Mouse (Mus musculus) bone marrow, adult 2 months (tissue): ENCODE data around the gene Gm14214. TPM values are rescaled to one million over a fixed set of nuclear protein-coding genes. Genes with fewer than 3 reads are reported as not detected.

ENCODE experiments used
- H3K27ac ChIP-seq: fragments of 200-500 bp; 2 replicates; pipeline ENCODE4 v1.5.1; 2012; ENCODE audit warnings: low read depth, mild to moderate bottlenecking, control low read depth, inconsistent platforms, low read length; ENCODE audit not compliant: control insufficient read depth, poor library complexity, insufficient read depth
- H3K4me1 ChIP-seq: fragments of 200-500 bp; 2 replicates; pipeline ENCODE4 v1.6.1; 2011; ENCODE audit warnings: low read length; ENCODE audit not compliant: control insufficient read depth, insufficient read depth
- H3K4me3 ChIP-seq: fragments of 200-500 bp; replicated peaks from 2 replicates; pipeline ENCODE3; 2011; ENCODE audit warnings: mild to moderate bottlenecking, low read depth, low read length, control low read depth; ENCODE audit not compliant: control insufficient read depth
- CTCF ChIP-seq: fragments of 200-500 bp; IDR thresholded peaks from 2 replicates; pipeline ENCODE4 v1.5.1; 2011; ENCODE audit warnings: low read length, control low read depth; ENCODE audit not compliant: control insufficient read depth, insufficient read depth
- POLR2A ChIP-seq: fragments of 200-500 bp; IDR thresholded peaks from 2 replicates; pipeline ENCODE4 v1.6.1; 2011; ENCODE audit warnings: low read depth, mild to moderate bottlenecking, control low read depth, low read length, borderline replicate concordance; ENCODE audit not compliant: control insufficient read depth
- WGBS: fragments of 180-500 bp; shearing (Covaris S2); methylation state at CpG from one replicate; pipeline ENCODE4 v1.1.7; 2018; 5-methylcytosine and 5-hydroxymethylcytosine counted together
- polyA plus RNA-seq: library from polyadenylated mRNA; stranded (reverse); fragments of >200 nt; gene quantifications from 2 replicates; pipeline ENCODE4 v1.2.4, GENCODE M21; 2011; ENCODE audit warnings: low replicate concordance; ENCODE audit not compliant: missing spikeins, insufficient read depth, insufficient read length

Gm14214 gene
- polyA plus RNA-seq, result not detected in 2 replicates

GRCm38 (mm10) chr2:154769930-154770329 is at the start of gene Gm14214:
TSS of gene Gm14214 (minus strand) at chr2:154770030.
- Histone ChIP-seq H3K4me1 (no peaks in the 10 kb centered on the region; the same call in 1 of the 2 replicates), H3K4me3 (no peak within 1 kb of the TSS), H3K27ac (no peak within 1 kb of the TSS)
- TF ChIP-seq POLR2A (no peak), CTCF (no peak)

- no peak for TF ChIP-seq CTCF
- TF ChIP-seq POLR2A, result no peak
- Histone ChIP-seq H3K4me1 (peaks cover 1% of the 10 kb centered on the region; the same call in 1 of the 2 replicates), H3K27ac (no peak overlapping the region), H3K4me3 (no peak overlapping the region)
- 82% methylated on average over 1 of the region's 1 CpGs for WGBS
Measured at GRCm38 (mm10) chr2:154818599-154818998, 48.8 kb upstream of the Gm14214 start.

GRCm38 (mm10) chr2:154817788-154818187 is 48.0 kb upstream of the Gm14214 start:
- Histone ChIP-seq H3K4me1 (peaks cover 1% of the 10 kb centered on the region; the same call in 1 of the 2 replicates), H3K4me3 (no peak overlapping the region), H3K27ac (no peak overlapping the region)
- 21% methylated on average over 1 of the region's 1 CpGs for WGBS
- peak; percentile 35; the same call in 1 of the 2 replicates for TF ChIP-seq CTCF
- no peak for TF ChIP-seq POLR2A

GRCm38 (mm10) chr2:154817089-154817488 is 47.3 kb upstream of the Gm14214 start:
- H3K4me1 ChIP-seq, result peaks cover 1% of the 10 kb centered on the region; the same call in 1 of the 2 replicates
- TF ChIP-seq POLR2A, result no peak
- no peak for TF ChIP-seq CTCF
- 41% methylated on average over 3 of the region's 3 CpGs for WGBS

GRCm38 (mm10) chr2:154813426-154813825 is 43.6 kb upstream of the Gm14214 start:
- WGBS, result 93% methylated on average over 2 of the region's 2 CpGs
- TF ChIP-seq CTCF (no peak), POLR2A (no peak)
- Histone ChIP-seq H3K4me1 (no peaks in the 10 kb centered on the region), H3K27ac (no peak overlapping the region), H3K4me3 (no peak overlapping the region)

More at GRCm38 (mm10) chr2:154817089-154817488, 47.3 kb upstream of the Gm14214 start:
- Histone ChIP-seq H3K27ac (no peak overlapping the region), H3K4me3 (no peak overlapping the region)

GRCm38 (mm10) chr2:154810821-154811220 is 41.0 kb upstream of the Gm14214 start:
- Histone ChIP-seq H3K4me3 (no peak overlapping the region), H3K27ac (no peak overlapping the region), H3K4me1 (no peaks in the 10 kb centered on the region; the same call in 1 of the 2 replicates)
- WGBS, result 85% methylated on average over 1 of the region's 1 CpGs
- TF ChIP-seq POLR2A, result no peak
- no peak for TF ChIP-seq CTCF

- WGBS, result 41% methylated on average over 1 of the region's 1 CpGs
- no peaks in the 10 kb centered on the region; the same call in 1 of the 2 replicates for H3K4me1 ChIP-seq
- TF ChIP-seq CTCF (no peak), POLR2A (no peak)
Measured at GRCm38 (mm10) chr2:154809107-154809762, 39.4 kb upstream of the Gm14214 start.

DNA sequence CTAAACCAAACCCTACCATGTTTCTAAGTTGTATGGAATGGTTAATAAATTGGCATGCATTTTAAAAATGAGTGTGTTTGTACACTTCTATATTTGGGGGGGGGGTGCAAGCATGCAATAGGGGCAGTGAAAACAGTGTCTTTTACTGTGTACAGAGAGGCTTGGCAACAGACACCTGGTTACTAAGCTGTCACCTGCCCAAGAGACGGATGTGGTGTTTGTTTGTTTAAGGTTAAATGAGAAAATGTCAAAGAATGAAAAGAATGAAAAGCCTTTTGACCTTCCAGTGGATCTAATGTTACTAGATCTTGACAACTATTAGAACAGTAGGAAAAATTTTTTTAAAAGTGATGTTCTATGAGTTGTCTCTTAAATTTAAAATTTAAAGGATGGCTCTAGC is 37.9 kb upstream of the Gm14214 start:
- WGBS, result 84% methylated on average over 1 of the region's 1 CpGs
- Histone ChIP-seq H3K27ac (no peak overlapping the region), H3K4me3 (no peak overlapping the region), H3K4me1 (no peaks in the 10 kb centered on the region; the same call in 1 of the 2 replicates)
- TF ChIP-seq CTCF (no peak), POLR2A (no peak)

More at GRCm38 (mm10) chr2:154809107-154809762, 39.4 kb upstream of the Gm14214 start:
- H3K4me3 ChIP-seq, result no peak overlapping the region
- H3K27ac ChIP-seq, result no peak overlapping the region

- Histone ChIP-seq H3K4me1 (no peaks in the 10 kb centered on the region; the same call in 1 of the 2 replicates), H3K4me3 (no peak overlapping the region), H3K27ac (no peak overlapping the region)
- 80% methylated on average over 4 of the region's 4 CpGs for WGBS
- no peak for TF ChIP-seq POLR2A
- no peak for TF ChIP-seq CTCF
Measured at GRCm38 (mm10) chr2:154803845-154804244, 34.0 kb upstream of the Gm14214 start.
